Mouse (Mus musculus): Measurements from ENCODE around the gene E330017A01Rik. TPM values are rescaled to one million over a fixed set of nuclear protein-coding genes. Genes with fewer than 3 reads are reported as not detected.
A peak's percentile ranks its signal among the peaks of the same experiment; 100 is the strongest.

E330017A01Rik gene
- total and polyA plus RNA-seq, 2 experiments, result not detected

GRCm38 (mm10) chr16:58612969-58613368 is 25.6 kb downstream of the E330017A01Rik start:
- H3K27ac ChIP-seq (replicated peaks; ENCODE audit: insufficient read depth, low read depth, low read length), result no peak overlapping the region
- no peak overlapping the region for H3K9ac ChIP-seq (ENCODE audit: low read depth, low read length)
- no peak overlapping the region for H3K4me3 ChIP-seq (ENCODE audit: insufficient read depth, low read depth, low read length)
- TF ChIP-seq POLR2A (IDR thresholded peaks at IDR 0.05; ENCODE audit: extremely low read depth, insufficient read depth, low read length), result no peak
- TF ChIP-seq CTCF (IDR thresholded peaks at IDR 0.05; ENCODE audit: low read depth, low read length), result no peak
- H3K4me1 ChIP-seq (ENCODE audit: control insufficient read depth, insufficient read depth, low read length), result no peaks in the 10 kb centered on the region
- H3K79me2 ChIP-seq (ENCODE audit: control insufficient read depth, insufficient read depth, low read length), result no peaks in the 10 kb centered on the region
- DNase-seq (ENCODE audit: extremely low read depth, low read depth, low spot score), result no peak
- H3K27me3 ChIP-seq (ENCODE audit: control insufficient read depth, insufficient read depth, low read length), result no peaks in the 10 kb centered on the region
- H3K36me3 ChIP-seq (ENCODE audit: control insufficient read depth, insufficient read depth, low read length), result no peaks in the 10 kb centered on the region
- 87% methylated on average over 3 of the region's 3 CpGs for WGBS

DNA sequence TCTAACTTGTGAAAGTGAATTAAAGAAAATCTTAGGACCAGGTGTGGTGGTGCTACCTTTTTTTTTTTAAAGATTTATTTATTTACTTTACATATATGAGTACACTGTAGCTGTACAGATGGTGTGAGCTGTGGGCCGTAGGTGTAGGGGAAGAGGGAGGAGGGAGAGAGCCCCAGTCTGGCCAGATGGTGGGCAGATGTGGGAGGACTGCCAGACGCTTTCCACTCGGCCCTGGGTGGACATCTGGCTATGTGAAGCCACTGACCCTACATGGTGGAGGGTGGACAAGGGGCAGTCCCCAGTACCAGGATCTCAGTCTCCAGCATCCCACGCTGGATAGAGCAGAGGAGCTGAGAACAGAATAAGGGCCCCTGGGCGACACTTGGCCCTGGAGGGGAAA is 31.4 kb downstream of the E330017A01Rik start:
- H3K27me3 ChIP-seq (ENCODE audit: control insufficient read depth, insufficient read depth, low read length), result no peaks in the 10 kb centered on the region
- no peaks in the 10 kb centered on the region for H3K36me3 ChIP-seq (ENCODE audit: control insufficient read depth, insufficient read depth, low read length)
- WGBS, result 76% methylated on average over 5 of the region's 5 CpGs
- TF ChIP-seq POLR2A (IDR thresholded peaks at IDR 0.05; ENCODE audit: extremely low read depth, insufficient read depth, low read length), result no peak
- no peak for TF ChIP-seq CTCF (IDR thresholded peaks at IDR 0.05; ENCODE audit: low read depth, low read length)
- H3K79me2 ChIP-seq (ENCODE audit: control insufficient read depth, insufficient read depth, low read length), result no peaks in the 10 kb centered on the region
- H3K9ac ChIP-seq (ENCODE audit: low read depth, low read length), result no peak overlapping the region
- H3K27ac ChIP-seq (replicated peaks; ENCODE audit: insufficient read depth, low read depth, low read length), result no peak overlapping the region
- no peak overlapping the region for H3K4me3 ChIP-seq (ENCODE audit: insufficient read depth, low read depth, low read length)
- no peaks in the 10 kb centered on the region for H3K4me1 ChIP-seq (ENCODE audit: control insufficient read depth, insufficient read depth, low read length)
- DNase-seq (ENCODE audit: extremely low read depth, low read depth, low spot score), result no peak

- Histone ChIP-seq H3K27ac (replicated peaks; ENCODE audit: insufficient read depth, low read depth, low read length) (no peak overlapping the region), H3K4me3 (ENCODE audit: insufficient read depth, low read depth, low read length) (no peak overlapping the region), H3K4me1 (ENCODE audit: control insufficient read depth, insufficient read depth, low read length) (no peaks in the 10 kb centered on the region), H3K79me2 (ENCODE audit: control insufficient read depth, insufficient read depth, low read length) (no peaks in the 10 kb centered on the region), H3K36me3 (ENCODE audit: control insufficient read depth, insufficient read depth, low read length) (no peaks in the 10 kb centered on the region), H3K27me3 (ENCODE audit: control insufficient read depth, insufficient read depth, low read length) (no peaks in the 10 kb centered on the region), H3K9ac (ENCODE audit: low read depth, low read length) (no peak overlapping the region)
- TF ChIP-seq CTCF (IDR thresholded peaks at IDR 0.05; ENCODE audit: low read depth, low read length) (no peak), POLR2A (IDR thresholded peaks at IDR 0.05; ENCODE audit: extremely low read depth, insufficient read depth, low read length) (no peak)
- DNase-seq (ENCODE audit: extremely low read depth, low read depth, low spot score), result no peak
Measured at GRCm38 (mm10) chr16:58604680-58605079, 33.9 kb downstream of the E330017A01Rik start.

- H3K36me3 ChIP-seq (ENCODE audit: control insufficient read depth, insufficient read depth, low read length), result no peaks in the 10 kb centered on the region
- no peaks in the 10 kb centered on the region for H3K27me3 ChIP-seq (ENCODE audit: control insufficient read depth, insufficient read depth, low read length)
- no peak for DNase-seq (ENCODE audit: extremely low read depth, low read depth, low spot score)
- H3K9ac ChIP-seq (ENCODE audit: low read depth, low read length), result no peak overlapping the region
- H3K4me3 ChIP-seq (ENCODE audit: insufficient read depth, low read depth, low read length), result no peak overlapping the region
- 75% methylated on average over 2 of the region's 2 CpGs for whole genome bisulfite sequencing
- H3K79me2 ChIP-seq (ENCODE audit: control insufficient read depth, insufficient read depth, low read length), result no peaks in the 10 kb centered on the region
- no peak overlapping the region for H3K27ac ChIP-seq (replicated peaks; ENCODE audit: insufficient read depth, low read depth, low read length)
- no peak for TF ChIP-seq POLR2A (IDR thresholded peaks at IDR 0.05; ENCODE audit: extremely low read depth, insufficient read depth, low read length)
- no peak for TF ChIP-seq CTCF (IDR thresholded peaks at IDR 0.05; ENCODE audit: low read depth, low read length)
- no peaks in the 10 kb centered on the region for H3K4me1 ChIP-seq (ENCODE audit: control insufficient read depth, insufficient read depth, low read length)
Measured at GRCm38 (mm10) chr16:58603831-58604230, 34.7 kb downstream of the E330017A01Rik start.

- no peaks in the 10 kb centered on the region for H3K4me1 ChIP-seq (ENCODE audit: control insufficient read depth, insufficient read depth, low read length)
- WGBS, result 89% methylated on average over 6 of the region's 6 CpGs
- H3K4me3 ChIP-seq (ENCODE audit: insufficient read depth, low read depth, low read length), result no peak overlapping the region
- DNase-seq (ENCODE audit: extremely low read depth, low read depth, low spot score), result no peak
- no peaks in the 10 kb centered on the region for H3K79me2 ChIP-seq (ENCODE audit: control insufficient read depth, insufficient read depth, low read length)
- H3K27ac ChIP-seq (replicated peaks; ENCODE audit: insufficient read depth, low read depth, low read length), result no peak overlapping the region
- H3K36me3 ChIP-seq (ENCODE audit: control insufficient read depth, insufficient read depth, low read length), result no peaks in the 10 kb centered on the region
- H3K27me3 ChIP-seq (ENCODE audit: control insufficient read depth, insufficient read depth, low read length), result no peaks in the 10 kb centered on the region
- TF ChIP-seq CTCF (IDR thresholded peaks at IDR 0.05; ENCODE audit: low read depth, low read length) (no peak), POLR2A (IDR thresholded peaks at IDR 0.05; ENCODE audit: extremely low read depth, insufficient read depth, low read length) (no peak)
- no peak overlapping the region for H3K9ac ChIP-seq (ENCODE audit: low read depth, low read length)
Measured at GRCm38 (mm10) chr16:58600846-58601245, 37.7 kb downstream of the E330017A01Rik start.

DNA sequence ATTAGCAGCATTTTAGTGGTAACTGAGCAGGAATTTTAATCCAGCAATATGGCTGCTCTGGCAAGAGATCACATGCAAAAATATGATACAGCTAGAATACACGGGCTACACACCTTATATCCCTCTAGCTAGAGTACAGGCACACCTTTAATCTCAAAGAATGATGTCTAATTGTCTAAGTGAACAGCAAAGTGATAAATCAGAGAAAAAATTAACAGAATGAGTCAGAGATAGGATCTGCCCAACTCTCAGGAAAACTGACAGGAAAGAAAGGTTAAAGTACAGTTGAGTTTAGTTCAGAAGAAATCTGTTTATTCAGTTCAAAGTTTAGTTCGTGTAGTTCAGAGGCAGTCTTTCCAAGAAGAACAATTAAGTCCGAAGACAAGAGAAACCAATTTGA is 47.2 kb downstream of the E330017A01Rik start:
- Histone ChIP-seq H3K4me3 (ENCODE audit: insufficient read depth, low read depth, low read length) (no peak overlapping the region), H3K9ac (ENCODE audit: low read depth, low read length) (no peak overlapping the region), H3K79me2 (ENCODE audit: control insufficient read depth, insufficient read depth, low read length) (no peaks in the 10 kb centered on the region), H3K27me3 (ENCODE audit: control insufficient read depth, insufficient read depth, low read length) (no peaks in the 10 kb centered on the region), H3K4me1 (ENCODE audit: control insufficient read depth, insufficient read depth, low read length) (no peaks in the 10 kb centered on the region), H3K36me3 (ENCODE audit: control insufficient read depth, insufficient read depth, low read length) (no peaks in the 10 kb centered on the region), H3K27ac (replicated peaks; ENCODE audit: insufficient read depth, low read depth, low read length) (no peak overlapping the region)
- DNase-seq (ENCODE audit: extremely low read depth, low read depth, low spot score), result peak; percentile 37
- TF ChIP-seq CTCF (IDR thresholded peaks at IDR 0.05; ENCODE audit: low read depth, low read length) (no peak), POLR2A (IDR thresholded peaks at IDR 0.05; ENCODE audit: extremely low read depth, insufficient read depth, low read length) (no peak)
- WGBS, result 44% methylated on average over 3 of the region's 3 CpGs

All from liver, adult 2 months (tissue).